Mouse (Mus musculus) limb, embryonic 11.5 days (tissue): ENCODE data around the gene Mdk. TPM values are rescaled to one million over a fixed set of nuclear protein-coding genes. Genes with fewer than 3 reads are reported as not detected.

ENCODE experiments used
- ATAC-seq: fragments of 200-750 bp; cut with Nextera tagmentation; 2 replicates; pipeline ENCODE4 v1.8.0; 2017; ENCODE audit warnings: low read depth; ENCODE audit not compliant: insufficient number of reproducible peaks, low FRiP score, low TSS enrichment
- DNase-seq: peaks from one replicate; pipeline ENCODE4 v3.0.0-alpha.2; 2015; ENCODE audit warnings: low spot score
- H3K27ac ChIP-seq: fragments of 300-500 bp; sonication (generic); replicated peaks from 2 replicates; pipeline ENCODE4 v1.5.1; 2014; ENCODE audit warnings: low read depth, mild to moderate bottlenecking, low read length
- H3K27me3 ChIP-seq: fragments of 300-500 bp; sonication (generic); 2 replicates; pipeline ENCODE4 v1.6.1; 2014; ENCODE audit warnings: mild to moderate bottlenecking, low read length, mixed read lengths; ENCODE audit not compliant: control insufficient read depth, insufficient read depth
- H3K36me3 ChIP-seq: fragments of 300-500 bp; sonication (generic); 2 replicates; pipeline ENCODE4 v1.6.1; 2014; ENCODE audit warnings: mild to moderate bottlenecking, low read length, moderate library complexity, mixed read lengths; ENCODE audit not compliant: control insufficient read depth, insufficient read depth
- H3K4me1 ChIP-seq: fragments of 300-500 bp; sonication (generic); 2 replicates; pipeline ENCODE4 v1.6.1; 2014; ENCODE audit warnings: low read length, mixed read lengths; ENCODE audit not compliant: control insufficient read depth, insufficient read depth
- H3K4me2 ChIP-seq: fragments of 300-500 bp; sonication (generic); 2 replicates; pipeline ENCODE4 v1.6.1; 2014; ENCODE audit warnings: low read depth, mild to moderate bottlenecking, moderate library complexity; ENCODE audit not compliant: severe bottlenecking
- H3K4me3 ChIP-seq: fragments of 300-500 bp; sonication (generic); 2 replicates; pipeline ENCODE4 v1.5.1; 2014; ENCODE audit warnings: low read depth, low read length
- H3K9ac ChIP-seq: fragments of 300-500 bp; sonication (generic); 2 replicates; pipeline ENCODE4 v1.6.1; 2014; ENCODE audit warnings: mild to moderate bottlenecking, low read length
- H3K9me3 ChIP-seq: fragments of 300-500 bp; sonication (generic); 2 replicates; pipeline ENCODE4 v1.6.1; 2016; ENCODE audit warnings: low read length; ENCODE audit not compliant: control insufficient read depth
- WGBS: fragments of 180-500 bp; shearing (Covaris S2); extraction: QIAGEN DNeasy Blood & Tissue Kit; methylation state at CpG from one replicate; pipeline ENCODE4 v1.1.7; 2014; 5-methylcytosine and 5-hydroxymethylcytosine counted together
- polyA plus RNA-seq: library from polyadenylated mRNA; unstranded; fragments of >200 nt; fragmentation: Nextera tagmentation; extraction: Ambion mirVana; gene quantifications from 2 replicates; pipeline ENCODE4 v1.2.1, GENCODE M21; 2014

The Mdk gene
- polyA plus RNA-seq, 1 experiment from 2014 or later = 2,452 TPM

GRCm38 (mm10) chr2:91925442-91925841 is 6.7 kb downstream of the Mdk start:
- ATAC-seq (no peak), DNase-seq (no peak)
- H3K27ac ChIP-seq = no peak overlapping the region
- H3K4me2 ChIP-seq = no peak overlapping the region
- WGBS = 82% methylated on average over 15 of the region's 15 CpGs
- no peaks in the 10 kb centered on the region for H3K9me3 ChIP-seq
- H3K9ac ChIP-seq = no peak overlapping the region
- no peak overlapping the region for H3K4me3 ChIP-seq
- H3K4me1 ChIP-seq = peaks cover 12% of the 10 kb centered on the region; the same call in 1 of the 2 replicates
- no peaks in the 10 kb centered on the region for H3K36me3 ChIP-seq
- H3K27me3 ChIP-seq = peaks cover 34% of the 10 kb centered on the region

DNA sequence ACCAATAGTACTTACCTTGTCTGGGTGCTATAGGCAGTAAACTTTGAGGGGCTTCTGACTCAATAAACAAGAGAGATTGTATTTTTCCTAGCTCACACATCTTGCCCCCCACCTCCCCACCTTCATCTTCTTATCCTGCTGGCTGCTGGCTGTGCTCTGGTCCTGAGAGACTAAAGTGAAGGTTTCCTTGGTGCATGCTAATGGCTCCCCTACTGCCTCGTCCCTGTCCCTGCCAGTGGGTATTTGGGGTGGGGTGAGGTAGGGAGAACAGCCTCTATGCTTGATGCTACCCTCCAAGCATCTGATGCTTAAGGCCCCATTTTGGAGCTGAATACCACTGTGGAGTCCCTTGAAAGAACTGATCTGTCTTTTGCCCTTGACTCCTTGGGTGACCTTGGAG is 7.4 kb downstream of the Mdk start:
- no peak for ATAC-seq
- no peak overlapping the region for H3K4me2 ChIP-seq
- H3K36me3 ChIP-seq = no peaks in the 10 kb centered on the region
- peaks cover 36% of the 10 kb centered on the region for H3K27me3 ChIP-seq
- DNase-seq = no peak
- WGBS = 65% methylated on average over 1 of the region's 1 CpGs
- peaks cover 12% of the 10 kb centered on the region; the same call in 1 of the 2 replicates for H3K4me1 ChIP-seq
- H3K27ac ChIP-seq = no peak overlapping the region
- H3K9me3 ChIP-seq = no peaks in the 10 kb centered on the region
- no peak overlapping the region for H3K4me3 ChIP-seq
- no peak overlapping the region for H3K9ac ChIP-seq

- Histone ChIP-seq H3K27me3 (peaks cover 36% of the 10 kb centered on the region), H3K36me3 (no peaks in the 10 kb centered on the region), H3K9ac (no peak overlapping the region; the same call in 1 of the 2 replicates), H3K4me2 (peak overlapping the region; percentile 48), H3K9me3 (no peaks in the 10 kb centered on the region), H3K4me3 (peak overlapping the region; percentile 50), H3K4me1 (peaks cover 12% of the 10 kb centered on the region; the same call in 1 of the 2 replicates), H3K27ac (no peak overlapping the region)
- ATAC-seq (no peak), DNase-seq (peak; percentile 84)
- WGBS = 7% methylated on average over 54 of the region's 54 CpGs
Observed at GRCm38 (mm10) chr2:91923415-91924337, 8.4 kb downstream of the Mdk start.

DNA sequence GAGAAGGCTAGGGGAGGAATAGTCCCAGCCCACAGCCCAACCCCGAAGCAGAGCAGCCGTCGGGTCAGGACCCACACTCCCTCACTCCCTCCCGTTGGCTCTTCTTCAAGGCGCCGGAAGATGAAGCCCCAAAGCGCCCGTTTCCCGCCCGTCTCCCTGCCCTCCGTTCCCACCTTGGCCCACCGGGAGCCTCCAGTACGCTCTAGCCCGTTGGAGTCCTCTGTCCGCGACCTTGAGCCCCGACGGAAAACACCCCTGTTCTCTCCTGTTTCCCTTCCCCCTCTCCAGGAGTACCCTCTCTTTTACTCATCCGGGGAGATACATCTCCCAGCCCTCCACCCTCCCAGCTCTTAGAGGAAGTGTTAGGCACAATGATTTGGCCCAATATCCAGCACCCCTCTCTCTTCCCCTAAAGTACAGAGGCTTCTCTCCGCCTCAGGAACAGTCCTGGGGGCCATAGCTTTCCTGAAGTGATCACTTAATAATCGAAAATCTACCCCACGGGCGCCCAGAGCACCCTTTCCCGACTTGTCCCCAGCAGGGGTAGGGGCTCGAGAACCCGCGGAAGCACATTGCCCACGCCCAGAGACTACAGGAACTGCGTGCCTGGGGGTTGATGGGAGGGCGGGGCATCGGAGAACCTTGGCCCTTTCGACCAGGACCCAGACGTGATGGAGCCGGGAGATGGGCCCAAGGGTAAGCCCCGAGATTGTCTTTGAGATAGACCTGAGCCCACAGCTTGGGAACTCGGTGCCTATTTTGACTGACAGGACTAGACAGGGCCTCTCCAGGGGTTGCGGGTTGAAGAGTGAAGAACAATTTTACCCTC is 9.3 kb downstream of the Mdk start:
- ATAC-seq (no peak), DNase-seq (no peak)
- peaks cover 36% of the 10 kb centered on the region for H3K27me3 ChIP-seq
- 3% methylated on average over 37 of the region's 37 CpGs for WGBS
- peak overlapping the region; percentile 50 for H3K4me3 ChIP-seq
- no peak overlapping the region for H3K9ac ChIP-seq
- H3K27ac ChIP-seq = no peak overlapping the region
- no peaks in the 10 kb centered on the region for H3K9me3 ChIP-seq
- H3K4me1 ChIP-seq = peaks cover 12% of the 10 kb centered on the region; the same call in 1 of the 2 replicates
- peak overlapping the region; percentile 71 for H3K4me2 ChIP-seq
- peaks cover 1% of the 10 kb centered on the region; the same call in 1 of the 2 replicates for H3K36me3 ChIP-seq

DNA sequence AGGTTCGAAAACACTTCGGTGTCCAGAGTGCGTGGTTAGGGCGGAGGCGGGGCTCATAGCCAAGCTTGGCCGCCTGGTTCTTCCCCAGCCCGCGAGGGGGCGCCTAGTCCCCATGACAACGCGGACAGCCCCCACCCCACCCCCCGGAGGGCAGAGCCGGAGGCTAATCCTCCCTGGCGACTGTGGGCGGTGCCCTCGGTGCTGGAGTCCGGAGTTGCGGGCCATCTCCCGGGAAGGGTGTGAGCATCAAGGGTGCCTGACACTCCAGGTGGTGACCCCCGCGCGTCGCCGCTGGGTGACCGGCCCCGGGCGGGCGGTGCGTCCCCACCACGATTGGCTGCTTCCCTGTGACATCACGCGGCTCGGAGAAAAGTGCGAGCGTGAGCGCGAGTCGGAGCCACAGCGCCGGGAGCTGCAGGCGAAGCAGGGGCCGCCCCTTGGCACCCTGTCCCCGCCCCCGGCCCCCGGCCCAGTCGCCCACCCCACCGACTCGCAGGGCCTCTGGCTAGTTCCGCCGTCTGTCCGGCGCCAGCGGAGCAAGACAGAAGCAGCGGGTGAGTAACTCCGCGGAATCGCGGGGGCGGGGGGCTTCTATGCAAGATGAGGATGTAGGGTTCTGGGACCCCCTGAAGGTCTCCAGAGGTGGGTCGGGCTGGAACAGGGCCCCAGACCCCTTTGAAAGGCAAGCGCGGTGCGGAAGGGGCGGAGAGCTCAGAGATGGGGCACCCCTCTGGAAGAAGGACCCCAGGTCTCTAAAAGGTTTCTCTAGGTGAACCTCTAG is 10.1 kb downstream of the Mdk start:
- Histone ChIP-seq H3K4me2 (peak overlapping the region; percentile 71), H3K9me3 (no peaks in the 10 kb centered on the region), H3K36me3 (peaks cover 5% of the 10 kb centered on the region; the same call in 1 of the 2 replicates), H3K4me1 (peaks cover 12% of the 10 kb centered on the region; the same call in 1 of the 2 replicates), H3K9ac (0 out of 2 replicates have a peak overlapping the region, but pooled peaks have one; percentile 30), H3K27ac (no peak overlapping the region), H3K4me3 (peak overlapping the region; percentile 50), H3K27me3 (peaks cover 36% of the 10 kb centered on the region)
- DNase-seq (peak; percentile 81), ATAC-seq (peak; percentile 54)
- WGBS = 1% methylated on average over 64 of the region's 64 CpGs

- peaks cover 5% of the 10 kb centered on the region; the same call in 1 of the 2 replicates for H3K36me3 ChIP-seq
- 4% methylated on average over 31 of the region's 31 CpGs for WGBS
- no peak overlapping the region for H3K9ac ChIP-seq
- peaks cover 36% of the 10 kb centered on the region for H3K27me3 ChIP-seq
- H3K27ac ChIP-seq = no peak overlapping the region
- H3K4me3 ChIP-seq = peak overlapping the region; percentile 50
- H3K9me3 ChIP-seq = no peaks in the 10 kb centered on the region
- peak; percentile 82 for DNase-seq
- H3K4me2 ChIP-seq = peak overlapping the region; percentile 71
- peaks cover 12% of the 10 kb centered on the region; the same call in 1 of the 2 replicates for H3K4me1 ChIP-seq
- 0 out of 2 replicates have a peak, but pooled peaks have one; percentile 23 for ATAC-seq
Observed at GRCm38 (mm10) chr2:91921181-91921789, 10.8 kb downstream of the Mdk start.

DNA sequence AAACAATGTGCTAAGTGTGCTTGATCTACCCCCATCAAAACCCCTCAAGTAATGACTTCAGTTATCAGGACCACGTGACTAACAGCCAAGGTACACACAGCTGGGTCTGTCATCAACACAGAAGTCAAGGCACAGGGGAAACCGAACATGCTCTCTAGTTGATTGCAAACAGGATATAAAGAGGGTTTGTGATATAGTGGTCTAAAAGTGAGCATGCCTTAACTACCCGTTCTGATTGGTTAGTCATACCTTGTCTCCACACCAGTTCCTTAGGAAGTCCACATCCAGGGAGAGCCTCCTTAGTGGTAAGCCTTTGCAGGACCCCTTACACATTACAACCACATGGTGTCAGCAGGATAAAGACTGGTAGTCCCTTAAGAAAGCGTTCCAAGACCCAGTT is 12.0 kb downstream of the Mdk start:
- ATAC-seq (no peak), DNase-seq (no peak)
- Histone ChIP-seq H3K4me1 (peaks cover 12% of the 10 kb centered on the region; the same call in 1 of the 2 replicates), H3K9ac (no peak overlapping the region), H3K27me3 (peaks cover 36% of the 10 kb centered on the region), H3K4me2 (no peak overlapping the region), H3K36me3 (peaks cover 5% of the 10 kb centered on the region; the same call in 1 of the 2 replicates), H3K4me3 (no peak overlapping the region), H3K27ac (no peak overlapping the region), H3K9me3 (no peaks in the 10 kb centered on the region)
- 76% methylated on average over 4 of the region's 4 CpGs for WGBS
